Mouse (Mus musculus) MEL-GATA-1-ER (cell line): ENCODE results near the gene Bloc1s5.

Experiments
- DNase-seq: peaks from one replicate; pipeline ENCODE4 v3.0.0-alpha.2; 2012; ENCODE audit warnings: low read depth; ENCODE audit errors: extremely low read depth

The Bloc1s5 gene

DNA sequence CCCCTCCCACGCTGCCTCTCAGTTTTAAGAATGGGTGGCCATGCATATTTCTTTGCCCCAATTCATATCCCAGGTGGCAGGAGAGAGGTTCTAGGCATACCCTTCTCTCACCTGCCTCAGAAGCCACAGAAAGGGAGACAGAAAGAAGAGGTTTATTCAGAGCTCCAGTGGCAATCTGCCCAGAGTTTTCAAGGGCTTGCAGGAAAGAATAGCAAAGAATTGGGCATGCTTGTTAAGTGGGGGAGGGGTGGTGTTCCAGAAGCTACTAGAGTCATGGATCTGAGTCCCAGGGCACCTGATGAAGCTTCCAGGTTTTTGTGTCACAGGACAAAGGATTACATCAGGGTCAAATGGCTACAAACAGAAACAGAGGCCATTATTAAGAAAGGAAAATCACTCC is 61.6 kb downstream of the Bloc1s5 start:
- DNase-seq, result no peak

DNA sequence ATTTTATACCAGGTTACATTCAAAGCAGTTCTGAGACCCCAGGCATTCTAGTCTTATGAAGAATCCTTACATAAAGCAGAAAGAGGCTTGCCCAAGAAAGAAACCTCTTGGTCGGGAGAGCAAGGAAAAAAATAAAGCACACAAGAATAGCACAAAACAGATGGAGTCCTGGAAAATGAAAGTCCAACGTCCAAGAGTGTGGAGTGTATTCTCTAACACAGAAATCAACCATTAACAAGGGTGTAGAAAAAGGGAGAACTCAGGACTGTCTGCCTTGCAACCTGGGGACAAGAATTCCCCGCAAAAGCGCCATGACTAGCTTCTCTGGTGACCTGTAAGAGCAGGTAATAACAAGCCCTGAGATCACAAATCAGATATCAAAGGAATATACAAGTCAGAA is 69.7 kb downstream of the Bloc1s5 start:
- no peak for DNase-seq

- no peak for DNase-seq
Measured at GRCm38 (mm10) chr13:38554611-38555010, 80.3 kb downstream of the Bloc1s5 start.

GRCm38 (mm10) chr13:38554210-38554609 is 80.7 kb downstream of the Bloc1s5 start:
- no peak for DNase-seq

GRCm38 (mm10) chr13:38548681-38549080 is 86.2 kb downstream of the Bloc1s5 start:
- no peak for DNase-seq

GRCm38 (mm10) chr13:38547717-38548116 is 87.2 kb downstream of the Bloc1s5 start:
- DNase-seq, result no peak

GRCm38 (mm10) chr13:38546754-38547153 is 88.2 kb downstream of the Bloc1s5 start:
- no peak for DNase-seq

GRCm38 (mm10) chr13:38545460-38545859 is 89.4 kb downstream of the Bloc1s5 start:
- DNase-seq, result no peak

DNA sequence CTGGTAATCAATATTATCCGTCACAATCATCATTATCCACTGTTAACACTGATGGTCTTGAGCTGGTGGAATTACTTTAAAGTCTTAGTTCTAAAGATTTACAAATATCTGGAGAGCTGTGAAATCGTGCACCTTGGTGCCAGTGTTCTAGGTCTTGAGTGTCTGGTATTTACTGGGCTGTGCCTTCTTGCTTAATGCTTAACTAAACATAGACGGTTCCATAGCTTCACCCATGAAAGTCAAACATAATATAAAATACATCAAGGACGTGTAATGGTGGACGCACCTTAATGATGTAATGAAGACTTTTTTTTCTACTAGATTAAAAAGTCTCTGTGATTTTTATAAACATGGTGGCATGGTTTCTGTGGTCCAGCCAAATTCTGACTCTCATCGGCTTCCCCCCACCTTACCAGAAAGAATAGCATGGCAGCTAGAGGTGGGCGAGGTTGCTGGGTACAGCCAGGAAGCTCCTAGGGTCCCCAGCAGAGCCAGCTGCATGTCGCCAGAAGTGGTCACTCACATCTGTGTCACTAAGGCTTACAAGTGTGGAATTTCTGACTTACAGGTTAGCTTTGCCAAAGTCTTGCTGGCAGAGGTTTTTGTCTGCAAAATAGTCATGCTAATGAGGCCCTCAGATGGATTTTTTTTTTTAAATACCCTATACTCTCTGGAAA is 90.0 kb downstream of the Bloc1s5 start:
- DNase-seq, result no peak

DNA sequence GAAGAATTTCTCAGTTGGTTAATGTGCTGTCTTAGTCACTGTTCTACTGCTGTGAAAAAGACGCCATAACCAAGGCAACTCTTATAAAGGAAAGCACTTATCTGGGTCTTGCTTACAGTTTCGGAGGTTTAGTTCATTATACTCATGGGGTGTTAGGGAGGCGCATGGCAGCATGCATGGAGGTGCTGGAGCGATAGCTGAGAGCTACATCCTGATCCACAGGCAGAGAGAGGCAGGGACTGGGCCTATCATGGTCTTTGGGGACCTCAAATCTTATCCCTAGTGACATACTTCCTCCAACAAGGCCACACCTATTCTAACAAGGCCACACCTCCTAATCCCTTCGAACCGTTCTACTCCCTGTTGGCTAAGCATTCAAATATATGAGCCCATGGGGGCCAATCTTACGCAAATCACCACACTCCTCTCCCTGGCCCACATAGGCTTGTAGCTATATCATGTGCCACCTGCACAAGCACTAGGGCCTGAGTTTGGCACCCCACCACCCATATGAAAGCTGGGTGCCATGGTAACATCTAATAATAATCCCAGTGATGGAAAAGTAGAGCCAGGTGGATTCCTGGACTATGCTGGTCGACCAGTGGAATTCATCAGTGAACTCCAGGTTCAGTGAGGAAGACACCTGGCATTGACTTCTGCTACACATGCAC is 91.3 kb downstream of the Bloc1s5 start:
- DNase-seq, result no peak
